Mouse (Mus musculus) CH12.LX (cell line): ENCODE data around the gene Prpf40b.

Experiments
- CHD2 ChIP-seq: IDR thresholded peaks from 2 replicates; pipeline ENCODE4 v1.6.1; 2011; ENCODE audit warnings: low read length, improper control_type of control experiment
- EP300 ChIP-seq: IDR thresholded peaks from 2 replicates; pipeline ENCODE4 v1.6.1; 2011; ENCODE audit warnings: low read length, improper control_type of control experiment
- NRF1 ChIP-seq: IDR thresholded peaks from 2 replicates; pipeline ENCODE4 v1.6.1; 2014; ENCODE audit warnings: low read depth, mild to moderate bottlenecking, inconsistent platforms, low read length, improper control_type of control experiment, moderate library complexity
- USF1 ChIP-seq: IDR thresholded peaks from 2 replicates; pipeline ENCODE4 v1.6.1; 2014; ENCODE audit warnings: low read depth, mild to moderate bottlenecking, inconsistent platforms, low read length, improper control_type of control experiment

GRCm38 (mm10) chr15:99320978-99321377 is 26.1 kb downstream of the Prpf40b start:
- TF ChIP-seq EP300 = no peak
- TF ChIP-seq CHD2 = no peak
- no peak for TF ChIP-seq USF1
- no peak for TF ChIP-seq NRF1
